Mouse (Mus musculus): ENCODE measurements at regions not wholly inside any gene's neighbourhood (a gene's known extent, or its start where the extent isn't known, plus 50 kb on each side); places are given as distances from the start of the nearest gene placed in this dataset.

- DNase-seq = no peak
Observed at GRCm38 (mm10) chrX:11800400-11800941, 359.7 kb downstream of the Bcor start.

- DNase-seq = no peak
Observed at GRCm38 (mm10) chrX:11801208-11801607, 358.9 kb downstream of the Bcor start.

- no peak for DNase-seq
Observed at GRCm38 (mm10) chrX:11801621-11802020, 358.5 kb downstream of the Bcor start.

GRCm38 (mm10) chrX:11802074-11802899, 357.9 kb downstream of the Bcor start:
- no peak for DNase-seq

- no peak for DNase-seq
Observed at GRCm38 (mm10) chrX:11803239-11803638, 356.9 kb downstream of the Bcor start.

GRCm38 (mm10) chrX:11806896-11807252, 353.3 kb downstream of the Bcor start:
- DNase-seq = peak; percentile 34

GRCm38 (mm10) chrX:11807253-11807882, 352.8 kb downstream of the Bcor start:
- DNase-seq = peak; percentile 72

- DNase-seq = no peak
Observed at GRCm38 (mm10) chrX:11807883-11808262, 352.3 kb downstream of the Bcor start.

GRCm38 (mm10) chrX:11808911-11809310, 351.2 kb downstream of the Bcor start:
- DNase-seq = no peak

- DNase-seq = peak; percentile 42
Observed at GRCm38 (mm10) chrX:11814861-11815260, 345.3 kb downstream of the Bcor start.

GRCm38 (mm10) chrX:11815864-11816263, 344.3 kb downstream of the Bcor start:
- no peak for DNase-seq

- DNase-seq = no peak
Observed at GRCm38 (mm10) chrX:11818634-11819033, 341.5 kb downstream of the Bcor start.

- no peak for DNase-seq
Observed at GRCm38 (mm10) chrX:11821165-11821564, 339.0 kb downstream of the Bcor start.

GRCm38 (mm10) chrX:11821880-11822768, 338.0 kb downstream of the Bcor start:
- no peak for DNase-seq

- DNase-seq = no peak
Observed at GRCm38 (mm10) chrX:11825948-11826347, 334.2 kb downstream of the Bcor start.

- DNase-seq = peak; percentile 65
Observed at GRCm38 (mm10) chrX:11826737-11827408, 333.3 kb downstream of the Bcor start.

GRCm38 (mm10) chrX:11829411-11830002, 330.6 kb downstream of the Bcor start:
- no peak for DNase-seq

GRCm38 (mm10) chrX:11837566-11837965, 322.6 kb downstream of the Bcor start:
- no peak for DNase-seq

- peak; percentile 6 for DNase-seq
Observed at GRCm38 (mm10) chrX:11839665-11840245, 320.4 kb downstream of the Bcor start.

GRCm38 (mm10) chrX:11840319-11841035, 319.7 kb downstream of the Bcor start:
- DNase-seq = peak; percentile 6

- DNase-seq = no peak
Observed at GRCm38 (mm10) chrX:11845566-11845965, 314.6 kb downstream of the Bcor start.

Measured in embryo, embryonic 11 days (tissue).